Mouse (Mus musculus) layer of hippocampus, adult 8-10 months (tissue): Measurements from ENCODE around the gene Rps4x. TPM values are rescaled to one million over a fixed set of nuclear protein-coding genes. Genes with fewer than 3 reads are reported as not detected.
A peak's percentile ranks its signal among the peaks of the same experiment; 100 is the strongest.

Experiments
- DNase-seq, 2 experiments: peaks; one replicate each; pipeline ENCODE4 v3.0.0; 2022; ENCODE audit warnings: low spot score in 2 of 2
- total RNA-seq, 4 experiments: library from RNA; stranded (reverse); gene quantifications; 2 replicates each; pipeline ENCODE4 v1.2.4; 2022

Gene Rps4x
- total RNA-seq: 100 to 1,000 TPM; 452 to 610 (median 507) TPM

GRCm38 (mm10) chrX:102188712-102189497 lies at the start of gene Rps4x:
Gene Rps4x, minus strand, starts transcription at chrX:102189394.
- DNase-seq: peak; percentile 59 to 72

- DNase-seq: peak in 1 of 2 experiments; percentile 3
These were observed 29.9 kb upstream of the Rps4x start for GRCm38 (mm10) chrX:102219126-102219525.

GRCm38 (mm10) chrX:102215356-102215755 lies 26.2 kb upstream of the Rps4x start:
- peak in 1 of 2 experiments; percentile 4 for DNase-seq

- DNase-seq: no peak
These were observed 1.6 kb upstream of the Rps4x start for GRCm38 (mm10) chrX:102190840-102191239.

- DNase-seq: no peak
These were observed 387 bp upstream of the Rps4x start for GRCm38 (mm10) chrX:102189581-102189980.

GRCm38 (mm10) chrX:102187023-102187699 lies 2.0 kb downstream of the Rps4x start:
- no peak for DNase-seq

GRCm38 (mm10) chrX:102182575-102182974 lies 6.6 kb downstream of the Rps4x start:
- DNase-seq: no peak

- DNase-seq: no peak
These were observed 13.5 kb downstream of the Rps4x start for GRCm38 (mm10) chrX:102175538-102176287.

- DNase-seq: no peak
These were observed 18.3 kb downstream of the Rps4x start for GRCm38 (mm10) chrX:102170900-102171299.

GRCm38 (mm10) chrX:102170135-102170534 lies 19.1 kb downstream of the Rps4x start:
- no peak for DNase-seq

GRCm38 (mm10) chrX:102169724-102170123 lies 19.5 kb downstream of the Rps4x start:
- DNase-seq: no peak

- DNase-seq: no peak
These were observed 22.2 kb downstream of the Rps4x start for GRCm38 (mm10) chrX:102166986-102167385.

- DNase-seq: peak; percentile 23 to 44
These were observed 22.7 kb downstream of the Rps4x start for GRCm38 (mm10) chrX:102166521-102166920.

- no peak for DNase-seq
These were observed 25.7 kb downstream of the Rps4x start for GRCm38 (mm10) chrX:102163529-102163928.

GRCm38 (mm10) chrX:102163096-102163495 lies 26.1 kb downstream of the Rps4x start:
- no peak for DNase-seq

GRCm38 (mm10) chrX:102160528-102160927 lies 28.7 kb downstream of the Rps4x start:
- no peak for DNase-seq

GRCm38 (mm10) chrX:102159778-102160177 lies 29.4 kb downstream of the Rps4x start:
- DNase-seq: peak in 1 of 2 experiments; percentile 10

GRCm38 (mm10) chrX:102157423-102157791 lies 31.8 kb downstream of the Rps4x start:
- no peak for DNase-seq

GRCm38 (mm10) chrX:102156618-102157422 lies 32.4 kb downstream of the Rps4x start, which contains the start of gene Ercc6l:
Gene Ercc6l, minus strand, starts transcription at chrX:102157091.
- peak; percentile 75 to 82 for DNase-seq

- no peak for DNase-seq
These were observed 48.0 kb downstream of the Rps4x start for GRCm38 (mm10) chrX:102141157-102141556.
